Mouse (Mus musculus) lung, embryonic 16.5 days (tissue): ENCODE results near the gene Timm10b. TPM values are rescaled to one million over a fixed set of nuclear protein-coding genes. Genes with fewer than 3 reads are reported as not detected.
A peak's percentile ranks its signal among the peaks of the same experiment; 100 is the strongest.

ENCODE experiments used
- ATAC-seq: fragments of 200-750 bp; cut with Nextera tagmentation; 2 replicates; pipeline ENCODE4 v1.8.0; 2017; ENCODE audit warnings: low read depth, mild to moderate bottlenecking, moderate library complexity
- H3K27ac ChIP-seq: fragments of 300-500 bp; sonication (generic); 2 replicates; pipeline ENCODE4 v1.5.1; 2014; ENCODE audit warnings: mild to moderate bottlenecking, control low read depth, low read length
- H3K27me3 ChIP-seq: fragments of 300-500 bp; sonication (generic); 2 replicates; pipeline ENCODE4 v1.6.1; 2014; ENCODE audit warnings: low read depth, low read length, mixed read lengths; ENCODE audit not compliant: control insufficient read depth, insufficient read depth
- H3K36me3 ChIP-seq: fragments of 300-500 bp; sonication (generic); 2 replicates; pipeline ENCODE4 v1.6.1; 2014; ENCODE audit warnings: low read length; ENCODE audit not compliant: control insufficient read depth, insufficient read depth
- H3K4me1 ChIP-seq: fragments of 300-500 bp; sonication (generic); replicated peaks from 2 replicates; pipeline ENCODE4 v1.6.1; 2014; ENCODE audit warnings: low read length, mixed read lengths; ENCODE audit not compliant: control insufficient read depth, insufficient read depth
- H3K4me2 ChIP-seq: fragments of 300-500 bp; sonication (generic); 2 replicates; pipeline ENCODE4 v1.6.1; 2014; ENCODE audit warnings: low read depth, low read length, control low read depth
- H3K4me3 ChIP-seq: fragments of 300-500 bp; sonication (generic); 2 replicates; pipeline ENCODE4 v1.5.1; 2014; ENCODE audit warnings: mild to moderate bottlenecking, low read length, control low read depth
- H3K9ac ChIP-seq: fragments of 300-500 bp; sonication (generic); 2 replicates; pipeline ENCODE4 v1.6.1; 2014; ENCODE audit warnings: low read length, control low read depth
- H3K9me3 ChIP-seq: fragments of 300-500 bp; sonication (generic); 2 replicates; pipeline ENCODE4 v1.6.1; 2016; ENCODE audit warnings: low read length; ENCODE audit not compliant: control insufficient read depth
- WGBS: fragments of 180-500 bp; shearing (Covaris S2); extraction: QIAGEN DNeasy Blood & Tissue Kit; methylation state at CpG from one replicate; pipeline ENCODE4 v1.1.7; 2014; 5-methylcytosine and 5-hydroxymethylcytosine counted together
- polyA plus RNA-seq: library from polyadenylated mRNA; unstranded; fragments of >200 nt; fragmentation: Nextera tagmentation; extraction: Ambion mirVana; gene quantifications from 2 replicates; pipeline ENCODE4 v1.2.1, GENCODE M21; 2015

Timm10b gene
- polyA plus RNA-seq, 1 experiment from 2014 or later: 208 TPM

- ATAC-seq: no peak
- peaks cover 20% of the 10 kb centered on the region for H3K4me1 ChIP-seq
- H3K36me3 ChIP-seq: peaks cover 11% of the 10 kb centered on the region
- no peak overlapping the region for H3K9ac ChIP-seq
- no peak overlapping the region for H3K4me2 ChIP-seq
- no peaks in the 10 kb centered on the region for H3K9me3 ChIP-seq
- 85% methylated on average over 2 of the region's 2 CpGs for WGBS
- no peak overlapping the region for H3K27ac ChIP-seq
- no peak overlapping the region for H3K4me3 ChIP-seq
- no peaks in the 10 kb centered on the region for H3K27me3 ChIP-seq
These were observed 4.1 kb upstream of the Timm10b start for GRCm38 (mm10) chr7:105635726-105636125.

- H3K4me2 ChIP-seq: no peak overlapping the region
- no peaks in the 10 kb centered on the region for H3K9me3 ChIP-seq
- H3K27me3 ChIP-seq: no peaks in the 10 kb centered on the region
- no peak overlapping the region for H3K27ac ChIP-seq
- 80% methylated on average over 6 of the region's 6 CpGs for WGBS
- H3K4me1 ChIP-seq: peaks cover 27% of the 10 kb centered on the region
- no peak for ATAC-seq
- H3K4me3 ChIP-seq: no peak overlapping the region
- peaks cover 14% of the 10 kb centered on the region for H3K36me3 ChIP-seq
- no peak overlapping the region for H3K9ac ChIP-seq
These were observed 1.1 kb upstream of the Timm10b start for GRCm38 (mm10) chr7:105638776-105639175.

GRCm38 (mm10) chr7:105639304-105639703 is 552 bp upstream of the Timm10b start:
- Histone ChIP-seq H3K27me3 (no peaks in the 10 kb centered on the region), H3K27ac (no peak overlapping the region; the same call in 1 of the 2 replicates), H3K4me1 (peaks cover 23% of the 10 kb centered on the region), H3K4me3 (peak overlapping the region; percentile 58), H3K4me2 (peak overlapping the region; percentile 76), H3K9me3 (no peaks in the 10 kb centered on the region), H3K36me3 (peaks cover 14% of the 10 kb centered on the region), H3K9ac (peak overlapping the region; percentile 76)
- 50% methylated on average over 9 of the region's 9 CpGs for WGBS
- no peak for ATAC-seq

- H3K9me3 ChIP-seq: no peaks in the 10 kb centered on the region
- H3K36me3 ChIP-seq: peaks cover 14% of the 10 kb centered on the region
- peak within 1 kb of the TSS; percentile 58 for H3K4me3 ChIP-seq
- peak within 1 kb of the TSS; percentile 97 for H3K4me2 ChIP-seq
- H3K4me1 ChIP-seq: peaks cover 21% of the 10 kb centered on the region
- peak within 1 kb of the TSS; percentile 95 for H3K27ac ChIP-seq
- peak; percentile 96 for ATAC-seq
- H3K27me3 ChIP-seq: no peaks in the 10 kb centered on the region
- WGBS: under 1% methylated on average over 45 of the region's 45 CpGs
- peak within 1 kb of the TSS; percentile 80 for H3K9ac ChIP-seq
These were observed 507 bp downstream of the Timm10b start, which contains the start of the genes Arfip2 and Gm45799 for GRCm38 (mm10) chr7:105640233-105640893. Arfip2 (minus strand) TSS chr7:105640416. Gm45799 (plus strand) TSS chr7:105640552.

- WGBS: under 1% methylated on average over 18 of the region's 18 CpGs
- Histone ChIP-seq H3K4me1 (peaks cover 21% of the 10 kb centered on the region), H3K36me3 (peaks cover 14% of the 10 kb centered on the region), H3K9me3 (no peaks in the 10 kb centered on the region), H3K4me3 (peak overlapping the region; percentile 58), H3K9ac (peak overlapping the region; percentile 80), H3K4me2 (peak overlapping the region; percentile 97), H3K27me3 (no peaks in the 10 kb centered on the region), H3K27ac (peak overlapping the region; percentile 95)
- no peak for ATAC-seq
These were observed 1.0 kb downstream of the Timm10b start for GRCm38 (mm10) chr7:105640894-105641255.

GRCm38 (mm10) chr7:105641936-105642335 is 2.1 kb downstream of the Timm10b start:
- H3K9ac ChIP-seq: peak overlapping the region; percentile 26; the same call in 1 of the 2 replicates
- no peak for ATAC-seq
- H3K4me1 ChIP-seq: peaks cover 21% of the 10 kb centered on the region
- H3K36me3 ChIP-seq: peaks cover 12% of the 10 kb centered on the region
- peak overlapping the region; percentile 58; the same call in 1 of the 2 replicates for H3K4me3 ChIP-seq
- no peaks in the 10 kb centered on the region for H3K9me3 ChIP-seq
- H3K27ac ChIP-seq: peak overlapping the region; percentile 95
- WGBS: 58% methylated on average over 3 of the region's 3 CpGs
- peak overlapping the region; percentile 97 for H3K4me2 ChIP-seq
- H3K27me3 ChIP-seq: no peaks in the 10 kb centered on the region

GRCm38 (mm10) chr7:105650639-105651435 is 11.0 kb downstream of the Timm10b start, which contains the start of gene Dnhd1:
Dnhd1 (plus strand) TSS chr7:105650827.
- ATAC-seq: peak; percentile 95
- peak within 1 kb of the TSS; percentile 53 for H3K4me2 ChIP-seq
- WGBS: 2% methylated on average over 17 of the region's 17 CpGs
- H3K36me3 ChIP-seq: no peaks in the 10 kb centered on the region; the same call in 1 of the 2 replicates
- no peaks in the 10 kb centered on the region for H3K9me3 ChIP-seq
- peak within 1 kb of the TSS; percentile 55 for H3K9ac ChIP-seq
- H3K27me3 ChIP-seq: no peaks in the 10 kb centered on the region
- peak within 1 kb of the TSS; percentile 44 for H3K4me3 ChIP-seq
- peaks cover 3% of the 10 kb centered on the region; the same call in 1 of the 2 replicates for H3K4me1 ChIP-seq
- H3K27ac ChIP-seq: no peak within 1 kb of the TSS

GRCm38 (mm10) chr7:105685541-105686197 is 45.8 kb downstream of the Timm10b start:
- Histone ChIP-seq H3K4me3 (no peak overlapping the region), H3K36me3 (no peaks in the 10 kb centered on the region), H3K4me1 (no peaks in the 10 kb centered on the region), H3K4me2 (no peak overlapping the region), H3K9me3 (no peaks in the 10 kb centered on the region), H3K9ac (no peak overlapping the region), H3K27me3 (no peaks in the 10 kb centered on the region), H3K27ac (no peak overlapping the region)
- 14% methylated on average over 13 of the region's 13 CpGs for WGBS
- ATAC-seq: no peak

- 50% methylated on average over 1 of the region's 1 CpGs for WGBS
- Histone ChIP-seq H3K27me3 (no peaks in the 10 kb centered on the region), H3K9me3 (no peaks in the 10 kb centered on the region), H3K4me2 (no peak overlapping the region), H3K9ac (no peak overlapping the region), H3K4me3 (no peak overlapping the region), H3K36me3 (no peaks in the 10 kb centered on the region), H3K4me1 (no peaks in the 10 kb centered on the region), H3K27ac (no peak overlapping the region)
- ATAC-seq: no peak
These were observed 51.0 kb downstream of the Timm10b start for GRCm38 (mm10) chr7:105690875-105691274.
